Mouse (Mus musculus) T-helper 1 cell (primary cell): ENCODE measurements around the gene Ubac2.

Experiments used
- in situ Hi-C: fragments of 300-600 bp; cut with MboI, MseI; formaldehyde crosslinking; loops from one replicate; pipeline ENCODE4 v1.15.1; 2025; ENCODE audit warnings: high pct_unique_total_duplicates

Gene Ubac2

DNA sequence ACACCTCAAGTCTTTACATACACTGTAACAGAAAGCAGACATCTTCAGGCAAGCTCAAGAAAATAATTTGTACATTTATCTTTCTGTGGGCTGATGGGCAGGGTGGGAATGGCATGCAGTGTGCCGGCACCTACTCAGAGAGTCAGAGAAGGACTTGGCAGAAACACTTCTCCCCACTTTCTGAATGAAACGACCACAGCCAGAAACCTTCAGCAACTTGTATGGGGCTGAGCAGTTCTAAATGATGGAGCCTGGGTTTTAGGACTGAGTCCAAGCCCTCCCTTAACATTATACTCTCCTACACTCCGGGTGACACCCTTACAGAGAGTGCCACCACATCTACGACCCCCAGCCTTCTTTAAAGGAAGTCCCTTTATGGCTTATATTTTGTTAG, 85.5 kb downstream of the Ubac2 start:
- in situ Hi-C loops = loop anchor here (5.0 kb wide), 1 partner anchor 88 kb away; no protein-coding TSS in a partner anchor

DNA sequence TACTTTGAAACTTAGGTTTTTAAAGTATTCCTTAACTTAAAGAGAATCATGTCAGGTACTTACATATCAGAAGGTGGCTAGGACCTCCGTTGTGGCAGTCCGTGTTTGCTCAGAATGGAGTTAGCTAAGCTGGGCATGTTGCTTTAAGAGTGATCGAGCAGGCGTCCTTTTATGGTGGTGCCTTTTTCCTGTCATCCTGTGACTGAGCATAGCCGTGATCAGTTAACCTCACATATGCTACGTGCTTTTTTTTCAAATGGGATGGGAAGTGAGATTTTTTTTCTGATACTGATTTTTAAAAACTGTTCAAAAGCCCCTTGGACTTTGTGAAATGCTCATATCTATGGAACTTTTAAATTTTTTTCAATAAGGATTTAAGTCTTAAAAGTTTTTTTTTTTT, 86.6 kb downstream of the Ubac2 start, which contains the start of gene Gpr183:
Gene Gpr183, minus strand, starts transcription at position 206 of the 400 bp plus-strand sequence.
- in situ Hi-C loops = loop anchor here (5.0 kb wide), 1 partner anchor 87 kb away; no protein-coding TSS in a partner anchor

GRCm38 (mm10) chr14:121965461-121965860, 87.0 kb downstream of the Ubac2 start:
- in situ Hi-C loops = no loop called here

GRCm38 (mm10) chr14:121967095-121967494, 88.7 kb downstream of the Ubac2 start:
- in situ Hi-C loops = no loop called here

DNA sequence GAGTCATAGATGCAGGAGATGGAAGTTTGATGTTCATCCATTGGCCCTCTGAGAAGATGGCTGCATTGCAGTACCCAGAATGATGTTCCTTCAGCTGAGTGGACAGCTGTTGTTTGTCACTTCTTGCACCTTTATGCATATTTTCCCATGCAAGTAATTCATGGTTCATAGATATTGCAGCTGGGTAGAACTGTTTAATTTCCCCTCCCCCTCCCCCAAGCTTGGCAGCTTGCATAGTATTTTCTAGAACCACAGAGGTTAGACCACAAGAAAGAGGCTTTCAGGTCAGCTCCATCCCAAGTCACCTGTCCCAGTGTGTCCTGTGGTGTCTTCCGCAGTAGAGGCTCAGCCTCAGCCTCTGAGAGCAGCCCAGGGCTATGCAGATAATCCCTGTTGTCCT, 92.0 kb downstream of the Ubac2 start:
- in situ Hi-C loops = no loop called here

- in situ Hi-C loops = no loop called here
Measured at GRCm38 (mm10) chr14:121973114-121973513, 94.7 kb downstream of the Ubac2 start.

DNA sequence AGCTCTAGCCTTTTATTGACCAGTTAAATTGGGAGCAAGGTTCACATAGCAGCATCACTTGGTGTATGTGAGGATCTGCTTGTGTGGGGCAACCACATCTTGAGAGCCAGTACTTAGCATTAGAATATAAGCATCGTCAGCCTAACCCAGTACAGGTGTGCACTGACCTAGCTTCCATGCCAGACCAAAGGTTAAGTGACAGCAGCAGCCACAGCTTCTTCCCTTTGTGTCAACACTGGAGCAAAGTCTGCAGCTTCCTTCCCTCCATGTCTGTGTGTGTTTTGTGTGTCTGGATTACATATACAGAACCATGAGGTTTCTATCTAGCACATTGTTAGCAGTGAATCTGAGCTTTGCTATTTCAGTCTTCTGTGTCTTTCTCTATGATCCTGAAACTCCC, 103.1 kb downstream of the Ubac2 start:
- in situ Hi-C loops = no loop called here

DNA sequence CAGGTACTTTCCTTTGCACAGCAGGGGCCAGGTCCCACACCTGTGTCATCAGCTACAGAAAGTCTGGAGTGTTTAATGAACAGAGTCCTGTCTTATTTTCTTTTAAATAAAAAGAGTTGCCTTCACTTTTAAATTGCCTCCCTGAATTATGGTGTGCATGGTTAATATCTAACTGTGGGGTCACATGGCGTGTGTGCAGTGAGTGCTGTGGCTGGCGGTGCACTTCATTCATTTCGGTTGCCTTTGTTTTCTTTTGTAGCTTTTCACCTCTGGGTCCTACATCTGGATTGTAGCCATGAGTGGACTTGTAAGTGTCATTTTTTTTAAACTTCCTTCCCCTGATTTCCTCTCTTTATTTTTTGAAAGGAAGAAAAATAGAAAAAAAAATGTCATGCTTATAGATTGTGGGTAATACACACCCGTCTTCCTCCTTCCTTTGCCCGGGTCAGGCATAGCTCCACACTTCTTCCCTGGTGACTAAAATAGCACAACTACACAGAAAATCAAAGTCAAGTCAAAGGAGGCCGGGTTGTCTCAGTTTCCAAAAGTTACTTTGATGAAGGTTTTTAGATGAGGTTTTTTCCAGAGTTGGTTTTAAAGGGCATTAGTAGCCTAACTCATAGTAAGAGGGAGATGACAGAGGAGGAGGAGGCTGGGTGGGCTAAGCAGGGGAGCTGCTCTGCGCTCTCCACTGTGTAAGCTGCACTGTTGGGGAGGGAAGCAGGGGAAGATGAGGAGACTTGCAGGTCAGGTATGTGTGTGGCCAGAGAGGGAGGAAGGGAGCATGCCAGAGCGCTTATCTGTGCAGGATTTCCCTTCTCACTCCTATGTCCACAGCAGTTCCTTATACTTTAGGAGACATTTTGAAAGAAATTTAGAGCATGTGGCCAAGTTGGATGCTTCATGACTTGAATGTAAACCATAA, 104.9 kb downstream of the Ubac2 start:
- in situ Hi-C loops = no loop called here

- in situ Hi-C loops = no loop called here
Measured at GRCm38 (mm10) chr14:121985477-121985876, 107.1 kb downstream of the Ubac2 start.

GRCm38 (mm10) chr14:121986028-121986427, 107.6 kb downstream of the Ubac2 start:
- in situ Hi-C loops = no loop called here

- in situ Hi-C loops = no loop called here
Measured at GRCm38 (mm10) chr14:121987287-121987686, 108.9 kb downstream of the Ubac2 start.

- in situ Hi-C loops = no loop called here
Measured at GRCm38 (mm10) chr14:121987691-121988090, 109.3 kb downstream of the Ubac2 start.

- in situ Hi-C loops = no loop called here
Measured at GRCm38 (mm10) chr14:121989331-121989730, 110.9 kb downstream of the Ubac2 start.

- in situ Hi-C loops = no loop called here
Measured at GRCm38 (mm10) chr14:121989869-121990268, 111.4 kb downstream of the Ubac2 start.

DNA sequence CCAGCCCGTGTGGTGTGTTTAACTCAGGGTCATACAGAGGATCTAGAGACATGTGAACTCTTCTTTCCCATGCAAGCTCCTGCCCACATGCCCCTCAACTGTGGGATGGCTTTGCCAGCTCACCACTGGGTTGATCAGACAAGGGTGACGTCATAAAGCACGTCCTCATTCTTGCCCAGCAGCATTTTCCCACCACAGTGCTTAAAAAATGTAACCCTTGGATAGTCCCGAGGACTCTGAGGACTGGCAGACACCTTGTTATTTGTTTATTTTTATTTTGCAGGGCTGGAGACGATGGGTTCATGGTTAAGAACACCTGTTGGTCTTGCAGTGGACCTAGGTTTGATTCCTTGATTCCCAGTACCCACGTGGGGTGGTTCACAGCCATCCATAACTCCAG, 112.5 kb downstream of the Ubac2 start:
- in situ Hi-C loops = no loop called here

DNA sequence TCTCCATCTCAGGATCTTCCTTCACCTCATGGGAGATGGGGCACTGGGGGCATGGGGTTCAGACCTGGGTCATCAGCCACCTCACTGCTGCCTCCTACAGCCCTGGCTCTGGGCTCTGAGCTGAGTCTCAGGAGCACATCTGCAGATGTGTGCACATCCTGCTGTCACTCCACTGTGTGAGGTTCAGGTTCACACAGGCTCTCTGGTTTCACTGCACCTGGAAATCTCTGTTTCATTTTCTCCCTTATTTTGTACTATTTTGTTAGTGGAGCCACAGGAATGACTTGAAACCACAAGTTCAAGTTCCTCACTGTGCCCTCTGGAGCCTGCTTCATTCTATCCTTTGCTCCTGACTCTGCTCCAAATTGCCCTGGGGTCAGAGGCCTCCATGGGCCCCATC, 113.5 kb downstream of the Ubac2 start:
- in situ Hi-C loops = no loop called here

GRCm38 (mm10) chr14:121992395-121993280, 114.2 kb downstream of the Ubac2 start:
- in situ Hi-C loops = no loop called here

GRCm38 (mm10) chr14:121993616-121994015, 115.2 kb downstream of the Ubac2 start:
- in situ Hi-C loops = no loop called here

DNA sequence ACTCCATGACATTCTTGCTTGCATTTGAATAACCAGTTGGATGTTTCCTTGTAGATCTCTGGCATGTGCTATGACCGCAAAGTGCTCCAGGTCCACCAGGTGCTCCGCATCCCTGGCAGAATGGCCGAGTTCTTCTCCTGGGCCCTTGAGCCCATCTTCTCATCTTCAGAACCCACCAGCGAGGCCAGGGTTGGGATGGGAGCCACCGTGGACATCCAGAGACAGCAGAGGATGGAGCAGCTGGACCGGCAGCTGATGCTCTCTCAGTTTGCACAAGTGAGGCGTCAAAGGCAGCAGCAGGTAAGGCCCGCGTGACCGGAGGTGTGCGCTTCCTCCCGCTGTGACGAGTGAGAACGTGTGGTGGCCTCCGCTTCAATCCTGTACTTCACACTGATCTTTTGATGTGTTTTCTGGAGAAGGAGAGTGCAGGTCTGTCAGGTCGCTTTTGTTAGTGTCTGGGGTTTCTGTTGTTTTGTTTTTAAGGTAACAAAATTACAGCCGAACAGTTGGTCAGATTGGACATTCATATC, 115.8 kb downstream of the Ubac2 start:
- in situ Hi-C loops = no loop called here

DNA sequence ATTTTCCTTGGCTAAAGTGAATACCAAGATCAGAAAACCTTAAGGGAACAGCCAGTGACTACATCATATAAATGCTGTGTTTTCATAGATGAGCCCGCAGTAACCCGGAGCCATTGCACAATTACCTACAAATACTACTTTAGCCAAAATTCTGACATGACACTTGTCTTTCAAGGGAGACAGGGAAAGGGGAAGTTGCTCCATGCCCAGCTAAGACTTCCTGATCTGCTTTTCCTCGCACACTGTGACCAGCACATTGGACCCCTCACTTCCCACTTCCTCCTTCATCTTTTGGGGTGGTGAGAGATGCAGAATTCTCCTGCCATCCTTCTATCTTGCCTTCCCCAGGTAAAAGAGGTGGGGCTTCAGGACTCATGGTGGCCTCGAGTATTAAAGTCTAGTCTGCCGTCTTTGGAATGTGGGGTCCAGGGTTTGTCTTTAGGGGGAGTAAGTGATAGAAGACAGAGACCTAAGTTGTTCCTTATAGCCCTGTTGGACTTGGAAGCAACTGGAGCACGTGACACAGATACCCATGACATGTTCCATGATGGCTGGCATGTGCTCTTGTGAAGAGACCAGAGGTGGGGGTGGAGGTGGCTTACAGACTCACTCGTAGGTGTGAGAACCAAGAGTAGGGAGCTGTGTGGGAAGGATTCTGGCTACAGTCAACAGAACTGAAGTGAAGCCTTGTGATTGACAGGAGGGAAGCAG, 116.6 kb downstream of the Ubac2 start:
- in situ Hi-C loops = no loop called here

DNA sequence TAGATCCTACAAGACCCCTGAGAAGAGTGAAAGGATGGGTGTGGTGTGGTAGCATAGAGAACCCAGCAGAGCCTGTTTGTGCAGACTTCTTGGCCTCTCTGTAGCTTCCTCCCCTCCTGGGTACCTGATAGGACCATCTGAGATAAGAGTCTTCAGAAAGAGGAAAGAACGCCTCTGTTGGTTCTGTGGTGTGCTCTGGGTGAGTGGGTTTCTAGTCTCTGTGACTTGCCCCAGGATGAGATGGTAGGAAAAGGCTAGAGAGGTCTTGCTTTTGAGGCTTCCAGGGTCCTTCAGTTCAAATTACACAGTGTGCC, 117.1 kb downstream of the Ubac2 start:
- in situ Hi-C loops = no loop called here

DNA sequence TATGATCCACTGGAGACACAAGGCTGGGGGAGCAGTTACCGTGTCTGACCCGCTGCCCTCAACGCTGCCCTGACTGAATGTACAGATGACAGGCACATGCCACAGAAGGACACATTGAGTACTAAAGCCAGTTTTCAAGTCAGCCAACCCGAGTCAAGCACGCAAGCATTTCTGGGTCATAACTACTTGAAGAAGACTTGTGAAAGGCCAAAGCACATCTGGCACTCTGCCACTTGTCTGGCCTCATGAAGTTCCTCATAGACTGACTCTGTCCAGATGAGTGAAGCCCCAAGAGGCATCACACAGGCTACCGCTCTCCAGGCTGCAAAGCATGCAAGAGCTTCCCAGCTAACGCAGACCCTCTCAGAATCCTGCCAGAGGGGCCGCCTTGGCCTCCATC, 118.4 kb downstream of the Ubac2 start:
- in situ Hi-C loops = no loop called here
